Mouse (Mus musculus): ENCODE measurements around the gene Hnf4a.

The Hnf4a gene

GRCm38 (mm10) chr2:163592084-163592483 lies 85.5 kb downstream of the Hnf4a start:
- no peak for DNase-seq (ENCODE audit: low read depth, low spot score)

- no peak for DNase-seq (ENCODE audit: low read depth, low spot score)
These were observed 87.2 kb downstream of the Hnf4a start for GRCm38 (mm10) chr2:163593636-163594282.

GRCm38 (mm10) chr2:163595119-163595518 lies 88.5 kb downstream of the Hnf4a start:
- no peak for DNase-seq (ENCODE audit: low read depth, low spot score)

- no peak for DNase-seq (ENCODE audit: low read depth, low spot score)
These were observed 89.7 kb downstream of the Hnf4a start for GRCm38 (mm10) chr2:163596057-163596872.

GRCm38 (mm10) chr2:163596873-163597155 lies 90.2 kb downstream of the Hnf4a start:
- no peak for DNase-seq (ENCODE audit: low read depth, low spot score)

DNA sequence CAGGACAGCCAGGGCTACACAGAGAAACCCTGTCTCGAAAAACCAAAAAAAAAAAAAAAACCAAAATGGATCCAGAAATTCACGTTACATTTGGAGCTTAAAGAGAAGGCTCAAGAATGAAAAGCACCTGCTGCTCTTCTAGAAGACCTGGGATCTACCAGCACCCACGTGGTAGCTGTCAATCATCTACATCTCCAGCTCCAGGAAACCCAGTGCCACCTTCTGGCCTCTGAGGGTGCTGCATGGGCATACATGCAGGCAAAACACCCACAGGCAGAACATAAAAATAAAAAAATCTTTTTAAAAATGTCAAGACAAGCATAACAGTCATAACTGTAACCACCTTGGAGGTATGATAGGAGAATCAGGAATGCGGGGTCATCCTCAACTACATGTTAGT lies 91.1 kb downstream of the Hnf4a start:
- DNase-seq (ENCODE audit: low read depth, low spot score): peak; percentile 30

GRCm38 (mm10) chr2:163599226-163599625 lies 92.6 kb downstream of the Hnf4a start:
- DNase-seq (ENCODE audit: low read depth, low spot score): peak; percentile 54

DNA sequence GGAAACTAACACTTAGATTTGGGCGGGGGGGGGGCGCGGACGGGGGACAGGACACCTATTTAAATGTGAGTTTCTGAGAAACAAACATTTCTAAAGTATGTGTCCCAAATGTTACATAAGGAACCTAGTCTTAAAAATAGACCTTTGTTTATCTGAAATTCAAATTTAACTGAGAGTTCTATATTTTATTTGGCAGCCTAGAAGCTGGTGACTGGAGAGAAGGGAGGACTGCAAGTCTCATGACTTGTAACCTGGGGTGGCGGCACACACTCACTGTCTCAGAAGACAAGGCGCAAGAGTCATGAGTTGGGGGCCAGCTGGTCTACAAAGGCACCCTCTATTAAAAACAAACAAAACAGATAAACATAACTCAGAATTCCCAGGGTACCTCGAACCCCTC lies 94.5 kb downstream of the Hnf4a start:
- DNase-seq (ENCODE audit: low read depth, low spot score): no peak

- DNase-seq (ENCODE audit: low read depth, low spot score): no peak
These were observed 95.1 kb downstream of the Hnf4a start for GRCm38 (mm10) chr2:163601712-163602100.

DNA sequence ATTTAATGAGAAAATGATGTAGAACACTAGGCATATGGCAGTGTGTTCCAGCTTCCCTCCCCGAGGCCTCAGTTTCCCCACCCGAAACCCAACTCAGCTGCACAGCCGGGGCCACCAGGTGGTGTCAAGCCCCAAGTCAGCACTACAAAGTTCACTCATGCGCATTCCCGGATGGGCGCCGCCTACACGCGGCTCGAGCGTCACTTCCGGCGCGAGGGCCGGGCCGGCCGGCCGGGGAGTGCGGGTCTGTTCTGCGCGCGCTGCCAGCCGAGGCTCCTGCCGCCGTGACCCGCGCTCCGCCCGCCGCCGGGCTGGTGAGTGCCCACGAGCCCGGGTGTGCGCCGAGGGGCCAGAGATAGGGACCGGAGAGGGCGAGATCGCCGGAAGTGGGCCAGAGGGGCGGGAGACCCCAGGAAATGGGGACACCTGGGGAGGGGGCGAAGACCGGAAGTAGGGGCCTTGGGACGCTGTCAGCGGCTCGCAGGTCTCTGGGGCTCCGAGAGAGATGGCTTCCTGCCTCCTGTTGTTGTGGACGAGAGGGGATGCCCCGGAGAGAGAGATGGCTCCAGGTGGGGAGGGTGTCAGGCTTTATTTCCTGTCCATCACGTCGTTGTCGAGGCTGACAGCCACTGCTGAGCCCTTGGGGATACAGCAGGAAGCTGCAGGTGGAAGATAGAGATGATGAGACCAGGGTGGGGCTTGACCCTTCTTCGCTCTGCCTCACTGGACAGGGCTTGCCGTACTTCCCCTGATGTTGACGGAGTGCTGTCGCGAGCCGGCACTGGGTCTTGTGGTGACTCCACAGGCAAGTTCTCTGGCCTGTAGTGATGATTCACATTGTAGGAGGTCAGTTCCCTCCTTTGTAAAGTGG lies 95.7 kb downstream of the Hnf4a start, which contains the start of gene Ttpal:
Ttpal (plus strand) TSS at position 214 of the 871 bp plus-strand sequence.
- peak; percentile 83 for DNase-seq (ENCODE audit: low read depth, low spot score)

GRCm38 (mm10) chr2:163606161-163606560 lies 99.6 kb downstream of the Hnf4a start:
- DNase-seq (ENCODE audit: low read depth, low spot score): no peak

DNA sequence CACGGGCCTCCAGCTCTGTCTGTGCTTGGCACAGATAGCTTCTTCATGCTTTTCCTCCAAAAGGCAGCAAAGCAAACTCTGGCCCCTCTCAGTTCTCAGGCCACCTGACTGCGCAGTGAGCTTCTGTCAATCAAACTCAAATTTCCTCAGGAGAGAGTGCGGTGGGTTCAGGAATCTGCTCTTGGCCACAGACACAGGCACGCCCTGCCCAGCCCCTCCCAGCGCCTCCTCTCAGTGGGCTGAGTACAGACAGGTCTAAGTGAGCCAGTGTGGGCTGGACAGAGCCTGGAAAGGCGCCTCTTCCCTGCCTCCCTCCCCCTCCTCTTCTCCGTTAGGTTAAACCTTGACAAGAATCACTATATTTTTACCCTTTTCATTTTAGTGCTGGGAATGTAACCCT lies 101.4 kb downstream of the Hnf4a start:
- no peak for DNase-seq (ENCODE audit: low read depth, low spot score)

DNA sequence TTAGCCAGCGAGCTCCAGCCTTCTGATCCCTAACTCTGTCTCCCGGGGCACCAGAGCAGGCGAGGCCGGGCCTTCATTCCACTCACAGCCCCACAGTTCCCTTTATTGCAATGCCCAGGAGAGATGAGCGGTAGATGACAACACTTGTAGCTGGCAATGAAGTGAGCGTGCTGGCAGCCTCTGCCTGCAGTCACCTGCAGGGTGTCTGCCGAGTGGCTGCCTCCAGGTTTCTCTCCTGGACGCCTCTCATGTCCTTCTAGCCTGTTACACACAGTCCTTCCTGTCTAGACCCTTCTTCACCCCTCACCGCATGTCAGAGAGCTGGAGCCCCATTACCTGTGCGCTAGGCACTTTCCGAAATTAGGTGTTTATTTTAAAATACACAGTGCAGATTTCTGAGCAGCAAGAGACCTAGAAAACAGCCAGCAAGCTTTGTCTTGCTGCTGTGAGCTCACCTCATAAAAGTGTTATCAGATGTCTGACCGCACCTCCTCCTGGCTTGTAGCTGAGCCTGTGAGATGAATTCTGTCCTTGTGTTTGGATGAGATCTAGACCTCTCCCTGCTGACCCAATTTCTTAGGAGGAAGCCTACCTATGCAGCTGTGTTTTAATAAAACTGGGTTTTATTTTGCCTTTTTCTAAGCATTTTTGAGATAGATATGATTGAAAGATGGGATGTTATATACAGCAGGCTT lies 102.8 kb downstream of the Hnf4a start:
- DNase-seq (ENCODE audit: low read depth, low spot score): no peak

- no peak for DNase-seq (ENCODE audit: low read depth, low spot score)
These were observed 104.6 kb downstream of the Hnf4a start for GRCm38 (mm10) chr2:163611176-163611575.

- no peak for DNase-seq (ENCODE audit: low read depth, low spot score)
These were observed 106.6 kb downstream of the Hnf4a start for GRCm38 (mm10) chr2:163613206-163613605.

GRCm38 (mm10) chr2:163613990-163614389 lies 107.4 kb downstream of the Hnf4a start:
- no peak for DNase-seq (ENCODE audit: low read depth, low spot score)

DNA sequence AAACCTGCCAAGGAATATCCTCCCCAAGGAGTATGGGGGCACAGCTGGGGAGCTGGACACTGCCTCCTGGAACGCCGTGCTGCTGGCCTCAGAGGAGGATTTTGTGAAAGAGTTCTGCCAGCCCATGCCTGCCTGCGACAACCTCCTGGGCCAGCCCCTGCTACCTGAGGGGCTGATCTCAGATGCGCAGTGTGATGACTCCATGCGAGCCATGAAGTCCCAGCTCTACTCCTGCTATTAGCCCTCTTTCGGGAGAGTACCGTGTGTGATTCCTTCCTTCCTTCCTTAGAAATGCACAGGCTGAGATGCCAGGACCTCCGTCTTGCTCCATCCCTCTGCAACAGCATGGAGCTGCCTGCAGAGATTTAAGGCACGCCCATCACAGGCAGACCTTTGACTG lies 108.8 kb downstream of the Hnf4a start:
- DNase-seq (ENCODE audit: low read depth, low spot score): no peak

GRCm38 (mm10) chr2:163615906-163616651 lies 109.5 kb downstream of the Hnf4a start:
- DNase-seq (ENCODE audit: low read depth, low spot score): no peak

DNA sequence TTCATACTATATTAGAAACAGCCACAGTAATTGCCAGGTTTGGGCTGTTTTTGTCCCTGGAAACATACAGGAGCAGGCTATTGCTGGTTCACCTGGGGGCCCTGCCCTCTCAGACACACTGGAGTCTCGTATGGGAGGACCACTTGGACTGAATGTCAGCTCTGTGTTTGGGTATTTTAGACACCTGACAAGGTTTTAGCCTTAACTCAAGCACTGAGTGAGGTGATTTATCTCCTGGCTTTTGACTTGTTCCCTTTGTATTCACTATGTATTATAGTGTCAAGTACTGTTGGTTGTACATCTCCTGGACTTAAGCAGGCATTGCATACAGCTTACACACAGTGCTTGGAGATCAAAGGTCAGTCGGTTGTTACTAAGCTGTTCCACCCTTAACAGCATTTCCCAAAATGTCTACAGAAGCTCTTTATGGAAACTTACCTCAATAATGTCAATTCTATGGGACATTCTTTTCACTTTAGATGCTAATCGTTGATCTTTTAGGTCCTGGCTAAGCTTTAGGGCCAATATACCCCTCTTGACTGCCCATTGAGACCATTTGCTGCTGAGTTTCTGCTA lies 110.1 kb downstream of the Hnf4a start:
- no peak for DNase-seq (ENCODE audit: low read depth, low spot score)

GRCm38 (mm10) chr2:163617232-163617863 lies 110.7 kb downstream of the Hnf4a start:
- no peak for DNase-seq (ENCODE audit: low read depth, low spot score)
